Mouse (Mus musculus): ENCODE results near the gene Rpia. TPM values are rescaled to one million over a fixed set of nuclear protein-coding genes. Genes with fewer than 3 reads are reported as not detected.

The Rpia gene
- polyA plus RNA-seq, 1 experiment = 10.0 TPM

DNA sequence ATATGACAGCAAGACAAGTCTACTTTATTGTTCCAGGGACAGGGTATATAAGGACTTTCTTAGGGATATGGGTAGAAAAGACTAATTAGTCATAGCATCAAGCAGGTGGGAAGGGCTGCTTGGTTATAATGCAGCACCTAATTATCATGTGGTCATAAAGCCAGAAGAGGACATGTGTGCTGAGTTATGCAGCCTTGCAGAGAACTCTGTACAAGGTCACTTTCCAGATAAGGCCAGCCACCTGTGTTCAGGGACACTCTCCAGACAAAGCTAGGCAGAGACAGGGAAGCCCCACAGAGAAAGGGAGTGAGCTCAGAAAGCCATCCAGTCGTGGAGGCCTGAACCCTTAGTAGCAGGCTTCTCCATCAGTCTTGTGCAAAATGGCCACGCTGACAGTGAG, 29.5 kb upstream of the Rpia start:
- no peaks in the 10 kb centered on the region for H3K36me3 ChIP-seq (ENCODE audit: control insufficient read depth, insufficient read depth)
- no peaks in the 10 kb centered on the region for H3K27me3 ChIP-seq (ENCODE audit: control insufficient read depth, insufficient read depth, insufficient read length)
- no peak overlapping the region for H3ac ChIP-seq (ENCODE audit: control insufficient read depth, insufficient read length, low read depth)
- TF ChIP-seq MAX (IDR thresholded peaks at IDR 0.05) (no peak), CTCF (IDR thresholded peaks at IDR 0.05; ENCODE audit: control insufficient read depth, insufficient read depth, insufficient read length) (no peak), FOSL1 (IDR thresholded peaks at IDR 0.05; ENCODE audit: insufficient read depth, low read length, poor library complexity, severe bottlenecking) (no peak), MYOG (IDR thresholded peaks at IDR 0.05; ENCODE audit: control insufficient read depth, extremely low read depth, insufficient read length) (no peak), MYOD1 (IDR thresholded peaks at IDR 0.05; ENCODE audit: control insufficient read depth, insufficient read length, low read depth) (no peak), USF1 (IDR thresholded peaks at IDR 0.05; ENCODE audit: low read depth) (no peak), CEBPB (IDR thresholded peaks at IDR 0.05; ENCODE audit: low read depth) (no peak)
- H3K79me3 ChIP-seq (ENCODE audit: low read depth) = no peaks in the 10 kb centered on the region
- H3K79me2 ChIP-seq (ENCODE audit: control insufficient read depth, insufficient read depth) = no peaks in the 10 kb centered on the region
- H3K4me3 ChIP-seq (ENCODE audit: insufficient read depth, poor library complexity, severe bottlenecking) = no peak overlapping the region

DNA sequence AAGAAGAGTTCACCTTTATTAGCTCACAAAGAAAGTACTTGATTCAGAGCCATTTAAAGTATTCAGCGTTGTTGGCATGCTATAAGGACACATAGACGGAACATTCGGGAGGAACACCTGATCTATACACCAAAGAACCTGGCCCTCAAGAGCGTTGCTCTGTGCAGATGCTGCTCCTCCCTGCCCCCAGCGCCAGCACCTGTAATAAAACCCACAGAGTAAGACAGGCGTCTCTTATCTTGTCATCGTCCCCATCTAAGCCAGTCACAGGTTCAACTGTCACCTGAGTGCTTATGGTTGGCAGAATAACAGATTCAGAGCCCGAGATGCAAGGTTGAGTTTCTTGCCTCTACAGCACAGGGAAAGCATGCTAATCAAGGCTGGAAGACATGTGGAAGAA, 23.4 kb upstream of the Rpia start:
- Histone ChIP-seq H3K36me3 (ENCODE audit: control insufficient read depth, insufficient read depth) (no peaks in the 10 kb centered on the region), H3K27me3 (ENCODE audit: control insufficient read depth, insufficient read depth, insufficient read length) (no peaks in the 10 kb centered on the region), H3K4me3 (ENCODE audit: insufficient read depth, poor library complexity, severe bottlenecking) (no peak overlapping the region), H3K79me3 (ENCODE audit: low read depth) (no peaks in the 10 kb centered on the region), H3K79me2 (ENCODE audit: control insufficient read depth, insufficient read depth) (no peaks in the 10 kb centered on the region), H3ac (ENCODE audit: control insufficient read depth, insufficient read length, low read depth) (no peak overlapping the region)
- TF ChIP-seq USF1 (IDR thresholded peaks at IDR 0.05; ENCODE audit: low read depth) (no peak), MYOG (IDR thresholded peaks at IDR 0.05; ENCODE audit: control insufficient read depth, extremely low read depth, insufficient read length) (no peak), CTCF (IDR thresholded peaks at IDR 0.05; ENCODE audit: control insufficient read depth, insufficient read depth, insufficient read length) (no peak), MYOD1 (IDR thresholded peaks at IDR 0.05; ENCODE audit: control insufficient read depth, insufficient read length, low read depth) (no peak), CEBPB (IDR thresholded peaks at IDR 0.05; ENCODE audit: low read depth) (no peak), FOSL1 (IDR thresholded peaks at IDR 0.05; ENCODE audit: insufficient read depth, low read length, poor library complexity, severe bottlenecking) (no peak), MAX (IDR thresholded peaks at IDR 0.05) (no peak)

DNA sequence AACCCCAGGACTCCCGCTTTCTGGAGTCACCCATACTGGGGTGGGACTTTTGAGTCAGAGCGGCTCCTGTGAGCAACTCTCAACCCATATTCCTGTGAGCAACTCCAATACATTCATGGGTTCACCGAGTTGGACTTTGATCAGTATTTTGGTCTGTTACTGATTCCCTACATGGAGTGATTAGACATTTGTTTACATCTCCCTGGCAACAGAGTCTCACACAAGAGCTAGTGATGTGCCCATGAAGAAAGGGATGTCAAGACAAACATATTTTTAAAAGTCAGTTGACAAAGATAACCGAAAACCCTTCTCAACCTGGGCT, 22.6 kb upstream of the Rpia start:
- Histone ChIP-seq H3K79me3 (ENCODE audit: low read depth) (no peaks in the 10 kb centered on the region), H3ac (ENCODE audit: control insufficient read depth, insufficient read length, low read depth) (no peak overlapping the region), H3K79me2 (ENCODE audit: control insufficient read depth, insufficient read depth) (no peaks in the 10 kb centered on the region), H3K4me3 (ENCODE audit: insufficient read depth, poor library complexity, severe bottlenecking) (no peak overlapping the region), H3K27me3 (ENCODE audit: control insufficient read depth, insufficient read depth, insufficient read length) (no peaks in the 10 kb centered on the region), H3K36me3 (ENCODE audit: control insufficient read depth, insufficient read depth) (no peaks in the 10 kb centered on the region)
- TF ChIP-seq CTCF (IDR thresholded peaks at IDR 0.05; ENCODE audit: control insufficient read depth, insufficient read depth, insufficient read length) = no peak
- TF ChIP-seq MAX (IDR thresholded peaks at IDR 0.05) = no peak
- no peak for TF ChIP-seq CEBPB (IDR thresholded peaks at IDR 0.05; ENCODE audit: low read depth)
- no peak for TF ChIP-seq USF1 (IDR thresholded peaks at IDR 0.05; ENCODE audit: low read depth)
- no peak for TF ChIP-seq FOSL1 (IDR thresholded peaks at IDR 0.05; ENCODE audit: insufficient read depth, low read length, poor library complexity, severe bottlenecking)
- TF ChIP-seq MYOD1 (IDR thresholded peaks at IDR 0.05; ENCODE audit: control insufficient read depth, insufficient read length, low read depth) = no peak
- TF ChIP-seq MYOG (IDR thresholded peaks at IDR 0.05; ENCODE audit: control insufficient read depth, extremely low read depth, insufficient read length) = no peak

DNA sequence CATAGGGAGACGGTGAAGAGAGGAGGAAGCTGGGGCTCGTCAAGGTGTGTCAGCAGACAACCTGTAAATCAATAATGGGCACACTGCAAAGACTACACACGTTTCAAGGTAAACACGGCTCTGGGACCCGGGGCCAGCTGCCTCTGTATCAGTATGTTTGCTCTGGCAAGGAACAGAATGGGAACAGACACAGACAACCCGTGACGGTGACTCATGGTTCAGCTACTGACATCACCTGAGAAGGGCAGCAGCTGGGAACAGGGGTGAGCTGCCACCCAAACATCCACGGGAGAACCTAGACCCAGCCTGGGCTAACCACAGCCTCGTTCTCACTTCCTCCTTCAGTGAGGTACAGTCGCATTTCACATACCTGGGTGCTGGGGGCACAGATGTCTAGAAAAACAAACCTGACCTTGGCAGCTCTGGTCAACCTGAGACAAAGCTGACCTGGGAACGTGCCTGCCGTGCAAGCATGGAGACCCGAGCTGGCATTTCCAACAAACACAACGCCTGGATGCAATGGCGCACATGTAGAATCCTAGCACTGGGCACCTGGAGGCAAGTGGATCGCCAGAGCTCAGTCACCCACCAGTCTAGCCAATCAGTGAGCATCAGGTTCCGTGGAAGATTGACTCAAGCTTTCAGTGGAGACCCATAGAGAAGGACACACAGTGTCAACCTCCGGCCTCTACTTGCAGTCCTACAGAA, 22.0 kb upstream of the Rpia start:
- Histone ChIP-seq H3K79me3 (ENCODE audit: low read depth) (no peaks in the 10 kb centered on the region), H3ac (ENCODE audit: control insufficient read depth, insufficient read length, low read depth) (no peak overlapping the region), H3K4me3 (ENCODE audit: insufficient read depth, poor library complexity, severe bottlenecking) (no peak overlapping the region), H3K27me3 (ENCODE audit: control insufficient read depth, insufficient read depth, insufficient read length) (no peaks in the 10 kb centered on the region), H3K36me3 (ENCODE audit: control insufficient read depth, insufficient read depth) (no peaks in the 10 kb centered on the region), H3K79me2 (ENCODE audit: control insufficient read depth, insufficient read depth) (no peaks in the 10 kb centered on the region)
- TF ChIP-seq MYOD1 (IDR thresholded peaks at IDR 0.05; ENCODE audit: control insufficient read depth, insufficient read length, low read depth) = peak; percentile 79
- TF ChIP-seq FOSL1 (IDR thresholded peaks at IDR 0.05; ENCODE audit: insufficient read depth, low read length, poor library complexity, severe bottlenecking) = no peak

DNA sequence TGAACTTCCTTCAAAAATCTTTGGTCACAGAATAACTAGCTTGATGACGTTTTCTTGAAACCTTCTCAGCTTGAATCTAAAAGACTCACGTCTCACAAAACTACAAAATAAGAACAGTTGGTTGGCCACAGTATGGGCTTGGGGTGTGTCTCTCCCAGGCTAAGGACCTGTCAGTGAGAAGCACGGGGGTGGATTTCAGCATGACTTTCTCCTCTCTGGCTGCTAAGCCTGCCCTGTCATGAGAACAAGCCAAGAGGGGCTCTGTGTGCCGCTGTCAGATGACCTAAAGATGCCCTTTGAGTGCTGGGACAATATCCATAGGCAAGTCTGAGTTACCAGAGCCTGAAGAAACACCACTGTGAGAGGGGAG, 20.5 kb upstream of the Rpia start:
- no peak overlapping the region for H3ac ChIP-seq (ENCODE audit: control insufficient read depth, insufficient read length, low read depth)
- no peak for TF ChIP-seq USF1 (IDR thresholded peaks at IDR 0.05; ENCODE audit: low read depth)
- TF ChIP-seq CTCF (IDR thresholded peaks at IDR 0.05; ENCODE audit: control insufficient read depth, insufficient read depth, insufficient read length) = no peak
- no peak for TF ChIP-seq MYOG (IDR thresholded peaks at IDR 0.05; ENCODE audit: control insufficient read depth, extremely low read depth, insufficient read length)
- no peak for TF ChIP-seq CEBPB (IDR thresholded peaks at IDR 0.05; ENCODE audit: low read depth)
- TF ChIP-seq FOSL1 (IDR thresholded peaks at IDR 0.05; ENCODE audit: insufficient read depth, low read length, poor library complexity, severe bottlenecking) = no peak
- TF ChIP-seq MAX (IDR thresholded peaks at IDR 0.05) = no peak
- TF ChIP-seq MYOD1 (IDR thresholded peaks at IDR 0.05; ENCODE audit: control insufficient read depth, insufficient read length, low read depth) = no peak
- H3K36me3 ChIP-seq (ENCODE audit: control insufficient read depth, insufficient read depth) = no peaks in the 10 kb centered on the region

More for the DNA sequence above, 20.5 kb upstream of the Rpia start:
- no peaks in the 10 kb centered on the region for H3K79me2 ChIP-seq (ENCODE audit: control insufficient read depth, insufficient read depth)
- H3K79me3 ChIP-seq (ENCODE audit: low read depth) = no peaks in the 10 kb centered on the region
- H3K27me3 ChIP-seq (ENCODE audit: control insufficient read depth, insufficient read depth, insufficient read length) = no peaks in the 10 kb centered on the region
- H3K4me3 ChIP-seq (ENCODE audit: insufficient read depth, poor library complexity, severe bottlenecking) = no peak overlapping the region

Data from C2C12 (cell line).